Mouse (Mus musculus): ENCODE data around the gene Ybx1. TPM values are rescaled to one million over a fixed set of nuclear protein-coding genes. Genes with fewer than 3 reads are reported as not detected.
"Not testable (repeated sequence)": the region's sequence is repeated elsewhere in the genome, so short reads cannot be mapped to it uniquely, and the experiment has no call there.

Ybx1 gene
- polyA plus RNA-seq, 1 experiment from 2014 or later = 990 TPM

DNA sequence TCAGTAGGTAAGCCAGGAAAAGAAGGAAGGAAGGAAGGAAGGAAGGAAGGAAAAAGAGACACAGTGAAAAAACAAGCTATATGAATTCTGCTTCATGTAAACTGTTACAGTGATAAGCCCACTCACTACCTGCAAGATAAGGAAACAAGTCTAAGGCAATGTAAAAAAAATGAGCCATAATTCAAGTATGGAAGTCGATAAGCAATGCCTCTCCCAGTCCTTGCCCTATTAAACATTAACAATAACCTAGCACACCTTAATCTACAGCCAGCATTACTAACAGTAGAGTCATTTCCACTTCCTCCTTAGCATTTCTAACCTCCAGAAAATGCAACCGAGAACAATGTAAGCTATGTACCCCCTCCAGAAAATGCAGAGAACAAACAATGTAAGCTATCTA, 9.1 kb downstream of the Ybx1 start:
- H3K9me3 ChIP-seq (ENCODE audit: control insufficient read depth, low read length) = no peaks in the 10 kb centered on the region
- 93% methylated on average over 2 of the region's 2 CpGs for WGBS
- H3K9ac ChIP-seq (replicated peaks; ENCODE audit: low read length) = no peak overlapping the region
- no peak overlapping the region for H3K27ac ChIP-seq (replicated peaks; ENCODE audit: low read depth, low read length)
- no peak for ATAC-seq (ENCODE audit: low FRiP score, low TSS enrichment)
- H3K4me1 ChIP-seq (ENCODE audit: control insufficient read depth, insufficient read depth, low read length) = peaks cover 6% of the 10 kb centered on the region; the same call in 1 of the 2 replicates
- DNase-seq = no peak
- peaks cover 47% of the 10 kb centered on the region for H3K36me3 ChIP-seq (ENCODE audit: control insufficient read depth, insufficient read depth, low read length)
- no peak overlapping the region for H3K4me3 ChIP-seq (replicated peaks; ENCODE audit: low read depth, low read length)
- H3K4me2 ChIP-seq (ENCODE audit: low read length) = no peak overlapping the region
- H3K27me3 ChIP-seq (ENCODE audit: control insufficient read depth, insufficient read depth, low read length) = no peaks in the 10 kb centered on the region

DNA sequence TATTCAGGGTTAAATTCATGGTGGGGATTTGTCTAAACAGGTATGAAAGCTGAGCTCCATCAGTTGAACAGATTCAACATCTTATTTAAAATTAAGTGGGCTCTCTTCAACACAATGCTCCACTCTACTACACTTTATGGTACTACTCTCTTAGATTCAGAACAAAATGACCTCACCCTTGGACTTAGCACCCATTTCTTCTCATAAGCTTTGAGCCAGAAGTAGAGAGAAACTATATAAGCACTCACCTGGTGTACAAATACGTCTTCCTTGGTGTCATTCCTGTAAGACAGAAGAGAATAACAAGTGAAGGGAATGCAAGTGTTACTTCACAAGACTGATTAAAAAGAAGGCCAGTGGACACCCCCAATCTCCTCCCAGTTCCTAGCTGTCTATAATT, 9.5 kb downstream of the Ybx1 start:
- no peak overlapping the region for H3K4me2 ChIP-seq (ENCODE audit: low read length)
- DNase-seq (no peak), ATAC-seq (ENCODE audit: low FRiP score, low TSS enrichment) (no peak)
- H3K27ac ChIP-seq (replicated peaks; ENCODE audit: low read depth, low read length) = no peak overlapping the region
- H3K27me3 ChIP-seq (ENCODE audit: control insufficient read depth, insufficient read depth, low read length) = no peaks in the 10 kb centered on the region
- WGBS = 92% methylated on average over 1 of the region's 1 CpGs
- H3K9ac ChIP-seq (replicated peaks; ENCODE audit: low read length) = no peak overlapping the region
- peaks cover 51% of the 10 kb centered on the region for H3K36me3 ChIP-seq (ENCODE audit: control insufficient read depth, insufficient read depth, low read length)
- no peak overlapping the region for H3K4me3 ChIP-seq (replicated peaks; ENCODE audit: low read depth, low read length)
- H3K4me1 ChIP-seq (ENCODE audit: control insufficient read depth, insufficient read depth, low read length) = peaks cover 4% of the 10 kb centered on the region; the same call in 1 of the 2 replicates
- H3K9me3 ChIP-seq (ENCODE audit: control insufficient read depth, low read length) = no peaks in the 10 kb centered on the region

DNA sequence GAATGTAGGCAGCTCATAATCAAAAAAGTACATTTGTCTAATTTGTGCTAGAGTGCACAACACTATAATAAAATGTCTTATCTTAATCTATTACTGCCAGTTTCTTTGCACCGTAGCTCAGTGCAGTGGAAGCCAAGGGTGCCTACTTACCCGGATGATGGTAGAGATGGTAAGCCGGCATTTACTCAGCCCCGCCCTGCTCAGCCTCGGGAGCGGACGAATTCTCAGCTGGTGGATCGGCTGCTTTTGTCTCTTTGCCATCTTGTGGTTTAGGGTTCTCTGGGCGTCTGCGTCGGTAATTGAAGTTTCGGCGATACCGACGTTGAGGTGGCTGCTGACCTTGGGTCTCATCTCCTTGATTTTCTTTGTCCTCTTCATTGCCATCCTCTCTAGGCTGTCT, 15.6 kb downstream of the Ybx1 start:
- not testable (repeated sequence) for DNase-seq; H3K9ac ChIP-seq (replicated peaks; ENCODE audit: low read length); H3K9me3 ChIP-seq (ENCODE audit: control insufficient read depth, low read length); ATAC-seq (ENCODE audit: low FRiP score, low TSS enrichment); H3K4me2 ChIP-seq (ENCODE audit: low read length); H3K4me1 ChIP-seq (ENCODE audit: control insufficient read depth, insufficient read depth, low read length); H3K27ac ChIP-seq (replicated peaks; ENCODE audit: low read depth, low read length); H3K27me3 ChIP-seq (ENCODE audit: control insufficient read depth, insufficient read depth, low read length); H3K4me3 ChIP-seq (replicated peaks; ENCODE audit: low read depth, low read length)
- WGBS = 91% methylated on average over 15 of the region's 15 CpGs
- peaks cover 90% of the 10 kb centered on the region for H3K36me3 ChIP-seq (ENCODE audit: control insufficient read depth, insufficient read depth, low read length)

DNA sequence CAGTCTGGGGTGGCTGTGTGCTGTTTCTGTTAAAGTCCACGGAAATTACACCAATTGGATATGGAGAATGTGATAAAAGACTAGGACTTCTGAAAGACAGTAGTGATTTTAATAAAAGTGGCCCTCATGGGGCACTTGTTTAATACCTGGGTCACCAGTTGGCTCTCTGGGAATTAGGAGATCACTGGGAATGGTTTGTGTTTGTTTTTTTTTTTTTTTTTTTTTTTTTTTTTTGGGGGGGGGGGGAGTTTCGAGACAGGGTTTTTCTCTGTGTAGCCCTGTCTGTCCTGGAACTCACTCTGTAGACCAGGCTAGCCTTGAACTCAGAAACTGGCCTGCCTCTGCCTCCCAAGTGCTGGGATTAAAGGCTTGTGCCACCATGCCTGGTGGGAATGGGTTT, 18.7 kb downstream of the Ybx1 start:
- 83% methylated on average over 2 of the region's 2 CpGs for WGBS
- Histone ChIP-seq H3K4me1 (ENCODE audit: control insufficient read depth, insufficient read depth, low read length) (no peaks in the 10 kb centered on the region), H3K27ac (replicated peaks; ENCODE audit: low read depth, low read length) (no peak overlapping the region), H3K9ac (replicated peaks; ENCODE audit: low read length) (no peak overlapping the region), H3K27me3 (ENCODE audit: control insufficient read depth, insufficient read depth, low read length) (no peaks in the 10 kb centered on the region), H3K4me2 (ENCODE audit: low read length) (no peak overlapping the region), H3K36me3 (ENCODE audit: control insufficient read depth, insufficient read depth, low read length) (peaks cover 90% of the 10 kb centered on the region), H3K4me3 (replicated peaks; ENCODE audit: low read depth, low read length) (no peak overlapping the region), H3K9me3 (ENCODE audit: control insufficient read depth, low read length) (no peaks in the 10 kb centered on the region)
- no peak for ATAC-seq (ENCODE audit: low FRiP score, low TSS enrichment)
- DNase-seq = no peak

DNA sequence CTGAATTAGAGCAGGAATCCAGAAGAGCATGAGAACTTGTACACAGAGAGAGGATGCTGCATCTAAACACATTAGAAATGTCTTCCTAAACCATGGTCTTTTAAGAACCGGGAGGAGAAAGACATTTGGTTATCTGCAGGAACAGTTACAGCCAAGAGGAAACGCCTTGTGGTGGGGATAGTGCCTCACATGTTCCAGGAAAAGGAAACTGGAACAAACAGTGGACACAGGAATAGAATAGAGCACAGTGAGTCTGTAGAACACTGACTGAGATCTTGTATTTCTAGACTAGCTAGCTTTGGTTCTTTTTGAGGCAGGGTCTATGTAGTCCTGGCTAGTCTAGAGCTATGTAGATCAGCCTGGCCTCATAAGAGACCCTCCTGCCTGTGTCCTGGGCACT, 19.2 kb downstream of the Ybx1 start:
- no peaks in the 10 kb centered on the region for H3K9me3 ChIP-seq (ENCODE audit: control insufficient read depth, low read length)
- peaks cover 92% of the 10 kb centered on the region for H3K36me3 ChIP-seq (ENCODE audit: control insufficient read depth, insufficient read depth, low read length)
- DNase-seq = no peak
- H3K9ac ChIP-seq (replicated peaks; ENCODE audit: low read length) = no peak overlapping the region
- no peak for ATAC-seq (ENCODE audit: low FRiP score, low TSS enrichment)
- no peaks in the 10 kb centered on the region for H3K4me1 ChIP-seq (ENCODE audit: control insufficient read depth, insufficient read depth, low read length)
- no peak overlapping the region for H3K4me3 ChIP-seq (replicated peaks; ENCODE audit: low read depth, low read length)
- no peaks in the 10 kb centered on the region for H3K27me3 ChIP-seq (ENCODE audit: control insufficient read depth, insufficient read depth, low read length)
- no peak overlapping the region for H3K4me2 ChIP-seq (ENCODE audit: low read length)
- no peak overlapping the region for H3K27ac ChIP-seq (replicated peaks; ENCODE audit: low read depth, low read length)
- 88% methylated on average over 2 of the region's 2 CpGs for WGBS

GRCm38 (mm10) chr4:119274627-119275026, 19.8 kb downstream of the Ybx1 start:
- no peak overlapping the region for H3K4me3 ChIP-seq (replicated peaks; ENCODE audit: low read depth, low read length)
- H3K27ac ChIP-seq (replicated peaks; ENCODE audit: low read depth, low read length) = no peak overlapping the region
- H3K36me3 ChIP-seq (ENCODE audit: control insufficient read depth, insufficient read depth, low read length) = peaks cover 91% of the 10 kb centered on the region
- no peaks in the 10 kb centered on the region for H3K27me3 ChIP-seq (ENCODE audit: control insufficient read depth, insufficient read depth, low read length)
- DNase-seq = no peak
- 85% methylated on average over 1 of the region's 1 CpGs for WGBS
- H3K4me1 ChIP-seq (ENCODE audit: control insufficient read depth, insufficient read depth, low read length) = no peaks in the 10 kb centered on the region
- no peaks in the 10 kb centered on the region for H3K9me3 ChIP-seq (ENCODE audit: control insufficient read depth, low read length)
- H3K9ac ChIP-seq (replicated peaks; ENCODE audit: low read length) = no peak overlapping the region
- ATAC-seq (ENCODE audit: low FRiP score, low TSS enrichment) = no peak
- H3K4me2 ChIP-seq (ENCODE audit: low read length) = no peak overlapping the region

- WGBS = 83% methylated on average over 13 of the region's 13 CpGs
- DNase-seq (no peak), ATAC-seq (ENCODE audit: low FRiP score, low TSS enrichment) (no peak)
- Histone ChIP-seq H3K4me1 (ENCODE audit: control insufficient read depth, insufficient read depth, low read length) (no peaks in the 10 kb centered on the region), H3K27me3 (ENCODE audit: control insufficient read depth, insufficient read depth, low read length) (no peaks in the 10 kb centered on the region), H3K36me3 (ENCODE audit: control insufficient read depth, insufficient read depth, low read length) (peaks cover 17% of the 10 kb centered on the region), H3K9me3 (ENCODE audit: control insufficient read depth, low read length) (no peaks in the 10 kb centered on the region), H3K4me2 (ENCODE audit: low read length) (no peak overlapping the region), H3K9ac (replicated peaks; ENCODE audit: low read length) (no peak overlapping the region), H3K4me3 (replicated peaks; ENCODE audit: low read depth, low read length) (no peak overlapping the region), H3K27ac (replicated peaks; ENCODE audit: low read depth, low read length) (no peak overlapping the region)
These were observed 27.8 kb downstream of the Ybx1 start for GRCm38 (mm10) chr4:119266606-119267005.

DNA sequence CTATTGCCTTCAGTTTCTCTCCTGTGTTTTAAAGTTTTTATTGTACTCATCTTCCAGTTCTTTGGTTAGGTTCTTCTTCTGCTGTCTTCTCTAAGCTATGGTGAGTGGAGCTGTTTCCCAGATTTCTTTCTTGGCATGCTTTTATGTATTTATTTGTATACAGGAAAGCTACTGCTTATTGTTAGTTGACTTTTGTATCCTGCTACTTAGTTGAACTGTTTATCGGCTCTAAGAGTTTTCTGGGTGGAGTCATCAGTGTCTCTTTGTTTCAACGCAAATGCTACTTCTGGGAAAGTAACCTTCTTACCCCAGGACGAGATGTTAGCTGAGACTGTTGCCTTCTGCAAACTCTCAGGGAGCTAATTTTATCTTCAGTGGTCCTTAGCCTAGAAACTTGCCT, 30.9 kb downstream of the Ybx1 start:
- H3K27me3 ChIP-seq (ENCODE audit: control insufficient read depth, insufficient read depth, low read length) = no peaks in the 10 kb centered on the region
- no peaks in the 10 kb centered on the region for H3K36me3 ChIP-seq (ENCODE audit: control insufficient read depth, insufficient read depth, low read length)
- no peak overlapping the region for H3K9ac ChIP-seq (replicated peaks; ENCODE audit: low read length)
- no peak overlapping the region for H3K4me3 ChIP-seq (replicated peaks; ENCODE audit: low read depth, low read length)
- no peaks in the 10 kb centered on the region for H3K4me1 ChIP-seq (ENCODE audit: control insufficient read depth, insufficient read depth, low read length)
- no peak for ATAC-seq (ENCODE audit: low FRiP score, low TSS enrichment)
- H3K4me2 ChIP-seq (ENCODE audit: low read length) = no peak overlapping the region
- no peak overlapping the region for H3K27ac ChIP-seq (replicated peaks; ENCODE audit: low read depth, low read length)
- H3K9me3 ChIP-seq (ENCODE audit: control insufficient read depth, low read length) = no peaks in the 10 kb centered on the region
- DNase-seq = no peak
- 78% methylated on average over 3 of the region's 3 CpGs for WGBS

- H3K36me3 ChIP-seq (ENCODE audit: control insufficient read depth, insufficient read depth, low read length) = no peaks in the 10 kb centered on the region
- H3K9me3 ChIP-seq (ENCODE audit: control insufficient read depth, low read length) = no peaks in the 10 kb centered on the region
- WGBS = 95% methylated on average over 5 of the region's 5 CpGs
- H3K27ac ChIP-seq (replicated peaks; ENCODE audit: low read depth, low read length) = no peak overlapping the region
- H3K4me2 ChIP-seq (ENCODE audit: low read length) = no peak overlapping the region
- no peak overlapping the region for H3K4me3 ChIP-seq (replicated peaks; ENCODE audit: low read depth, low read length)
- H3K4me1 ChIP-seq (ENCODE audit: control insufficient read depth, insufficient read depth, low read length) = no peaks in the 10 kb centered on the region
- ATAC-seq (ENCODE audit: low FRiP score, low TSS enrichment) = no peak
- no peak for DNase-seq
- no peak overlapping the region for H3K9ac ChIP-seq (replicated peaks; ENCODE audit: low read length)
- no peaks in the 10 kb centered on the region for H3K27me3 ChIP-seq (ENCODE audit: control insufficient read depth, insufficient read depth, low read length)
These were observed 31.9 kb downstream of the Ybx1 start for GRCm38 (mm10) chr4:119262483-119262882.
